Mouse (Mus musculus): ENCODE results near the gene 1700025G04Rik. TPM values are rescaled to one million over a fixed set of nuclear protein-coding genes. Genes with fewer than 3 reads are reported as not detected.

Gene 1700025G04Rik
- total RNA-seq, 2 experiments from 2014 or later: 78.1 to 78.9 TPM

DNA sequence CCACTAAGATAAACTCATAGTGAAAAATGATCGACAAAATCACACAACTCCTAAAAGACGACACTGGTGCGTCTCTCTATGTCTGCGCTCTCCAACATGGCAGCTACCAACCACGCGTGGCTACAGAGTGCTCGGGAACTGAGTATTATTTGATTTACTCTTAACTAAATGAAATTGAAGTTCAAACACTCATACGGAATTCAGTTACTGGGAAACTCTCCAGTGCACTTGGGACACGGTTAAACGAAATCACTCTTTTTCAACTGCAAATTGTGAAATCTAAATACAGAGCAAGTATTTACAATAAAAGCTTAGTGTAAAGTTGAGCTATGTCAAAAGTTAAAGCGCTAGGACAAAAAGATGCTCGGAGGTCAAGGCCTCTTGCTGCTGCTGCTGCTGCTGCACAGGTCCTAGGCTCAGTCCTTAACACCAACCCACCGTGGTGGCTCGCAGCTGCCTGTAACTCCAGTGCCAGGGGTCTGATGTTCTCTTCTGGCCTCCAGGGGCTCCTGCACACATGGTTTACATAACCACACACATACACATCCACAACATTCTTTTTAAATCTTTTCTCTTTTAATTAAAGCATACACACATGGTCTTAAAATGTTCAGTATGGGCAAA lies 13.6 kb downstream of the 1700025G04Rik start:
- no peak for DNase-seq

DNA sequence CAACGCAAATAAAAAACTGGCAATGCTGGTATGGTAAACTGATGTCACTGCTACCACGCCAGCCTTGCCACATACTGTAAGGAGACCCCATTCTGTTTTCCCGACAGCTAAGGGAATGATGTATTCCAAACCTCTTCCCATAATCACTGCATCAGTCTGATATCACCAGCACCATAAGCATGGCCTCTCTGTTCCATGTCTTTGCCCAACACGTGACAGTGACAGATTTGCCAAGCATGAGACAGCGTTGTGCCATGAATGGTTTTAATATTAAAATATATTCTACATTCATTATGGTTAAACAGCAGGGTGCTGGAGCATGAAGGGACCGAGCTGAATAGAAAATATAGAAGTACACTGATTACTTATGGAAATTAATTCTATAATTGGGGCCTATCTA lies 14.2 kb downstream of the 1700025G04Rik start:
- no peak for DNase-seq

DNA sequence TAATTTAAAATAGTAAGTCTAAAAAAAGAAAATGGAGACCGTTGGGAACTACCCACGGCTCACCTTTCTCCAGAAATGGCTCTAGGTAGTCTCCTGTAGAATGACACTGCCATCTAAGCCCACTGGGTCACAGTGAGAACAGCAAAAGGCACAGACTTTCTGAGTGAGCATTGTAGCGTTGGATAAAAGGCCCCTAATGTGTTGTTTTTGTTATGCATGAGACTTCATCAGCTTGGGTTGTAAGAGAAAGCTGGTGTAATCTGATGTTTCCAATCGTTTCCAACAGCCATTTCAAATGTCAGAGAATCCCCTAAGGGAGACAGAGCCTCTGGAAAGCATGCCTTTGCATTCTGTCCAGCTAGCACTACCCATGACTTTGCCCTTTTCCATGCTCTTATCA lies 19.5 kb downstream of the 1700025G04Rik start:
- no peak for DNase-seq

DNA sequence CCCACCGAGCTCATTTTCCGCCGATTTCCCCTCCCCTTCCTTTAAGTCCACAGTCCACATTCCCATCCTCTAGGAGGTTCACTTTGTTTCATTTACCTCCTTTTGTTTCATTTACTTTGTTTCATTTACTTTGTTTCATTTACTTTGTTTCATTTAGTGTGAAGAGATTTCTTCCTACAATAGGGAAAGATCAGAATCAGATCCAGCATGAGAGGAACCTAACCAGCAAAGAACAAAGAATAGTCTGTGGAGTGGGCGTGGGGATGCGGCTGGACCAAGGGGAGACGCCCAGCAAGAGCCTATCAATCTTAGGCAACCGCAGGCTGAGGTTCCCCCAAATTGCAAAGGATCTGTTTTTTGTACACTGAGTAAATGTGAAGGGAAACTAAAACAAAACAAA lies 20.2 kb downstream of the 1700025G04Rik start:
- DNase-seq: no peak

DNA sequence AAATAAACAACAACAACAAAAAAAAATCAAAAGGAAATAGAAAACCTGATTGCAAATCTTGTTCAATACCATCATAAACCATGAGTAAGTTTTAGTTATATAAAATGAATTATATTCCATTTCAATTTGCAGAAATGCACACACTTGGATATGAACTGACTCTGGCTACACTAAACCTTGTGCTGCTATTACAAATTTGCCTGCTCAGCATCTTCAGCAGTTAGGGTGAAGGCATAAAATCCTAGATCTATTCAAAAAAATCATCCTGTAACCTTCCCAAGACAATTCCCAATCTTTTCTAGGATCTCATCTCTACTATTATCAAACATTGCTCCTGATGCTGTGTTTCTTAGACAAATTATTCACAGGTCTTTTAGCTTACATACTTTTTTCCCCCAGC lies 22.0 kb downstream of the 1700025G04Rik start:
- no peak for DNase-seq

DNA sequence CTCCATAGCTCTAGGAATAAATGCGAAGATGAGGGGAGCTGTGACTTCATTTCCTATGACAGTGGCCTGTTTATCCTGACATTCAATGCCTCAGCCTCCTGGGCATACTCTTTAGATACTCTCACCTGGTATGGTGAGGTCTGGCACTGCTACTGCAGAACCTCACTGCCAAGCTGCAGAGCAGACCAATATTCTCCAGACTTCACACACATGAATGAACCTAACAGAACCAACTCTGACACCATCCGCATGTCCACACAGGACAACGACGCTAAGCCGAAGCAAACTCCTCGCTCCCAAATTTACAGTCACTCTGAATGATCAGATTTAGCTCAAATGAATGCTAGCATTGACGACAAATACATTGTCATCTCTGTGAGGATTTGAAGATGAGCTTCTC lies 24.4 kb downstream of the 1700025G04Rik start:
- DNase-seq: no peak

DNA sequence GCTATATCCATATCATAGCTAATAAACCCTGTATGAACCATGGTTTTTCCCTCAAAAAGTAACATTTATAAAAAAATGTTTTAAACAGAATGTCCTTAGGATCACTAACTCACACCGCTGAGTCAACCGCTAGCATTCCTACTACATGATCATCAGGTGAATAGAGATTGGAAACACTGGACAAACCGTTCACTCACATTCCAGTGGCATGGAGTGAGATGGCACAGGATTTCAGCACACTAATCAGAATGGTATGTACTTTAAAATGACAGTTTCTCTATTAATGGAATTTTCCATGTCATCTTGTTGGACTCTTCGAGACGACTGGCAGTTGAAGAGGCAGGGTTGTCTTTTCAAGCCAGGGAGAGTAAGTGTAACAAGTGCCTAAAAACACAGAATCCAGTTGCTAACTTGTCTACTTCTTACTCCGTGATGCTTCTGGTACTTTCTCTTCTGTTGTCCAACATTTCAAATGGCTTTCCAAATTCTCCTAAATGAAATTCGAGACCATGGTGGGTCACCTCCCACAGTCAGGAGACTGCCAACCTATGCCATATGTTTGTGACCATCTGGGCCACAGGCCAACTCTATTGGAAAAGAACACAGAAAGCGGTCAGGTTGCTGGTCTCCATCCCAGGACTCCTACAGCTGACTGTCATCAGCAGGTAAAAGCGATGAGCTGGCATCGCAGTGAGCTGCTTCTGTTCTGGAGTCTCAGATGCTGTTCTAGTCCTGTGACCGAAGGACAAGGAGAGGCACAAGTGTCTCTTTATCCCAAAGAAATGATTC lies 26.4 kb downstream of the 1700025G04Rik start:
- DNase-seq: no peak

DNA sequence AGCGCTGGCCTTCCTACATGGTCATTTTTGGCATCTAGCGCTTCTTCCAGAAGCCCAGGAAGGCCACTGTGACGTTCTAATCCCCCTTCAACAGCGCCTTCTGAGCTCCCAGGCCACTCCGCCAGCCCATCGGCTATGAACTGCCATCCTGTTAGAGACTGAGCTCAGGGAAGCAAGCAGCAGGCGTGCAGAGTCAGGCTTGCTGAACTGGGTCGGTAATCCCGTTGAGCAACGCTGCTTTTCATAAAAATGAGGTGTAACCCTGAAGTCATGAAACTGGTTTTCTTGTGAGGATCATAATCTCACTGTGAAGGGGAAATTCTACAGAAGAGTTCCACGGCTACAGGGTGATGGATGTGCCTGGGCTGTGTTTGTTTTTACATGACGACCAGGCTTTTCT lies 28.2 kb downstream of the 1700025G04Rik start:
- DNase-seq: no peak

DNA sequence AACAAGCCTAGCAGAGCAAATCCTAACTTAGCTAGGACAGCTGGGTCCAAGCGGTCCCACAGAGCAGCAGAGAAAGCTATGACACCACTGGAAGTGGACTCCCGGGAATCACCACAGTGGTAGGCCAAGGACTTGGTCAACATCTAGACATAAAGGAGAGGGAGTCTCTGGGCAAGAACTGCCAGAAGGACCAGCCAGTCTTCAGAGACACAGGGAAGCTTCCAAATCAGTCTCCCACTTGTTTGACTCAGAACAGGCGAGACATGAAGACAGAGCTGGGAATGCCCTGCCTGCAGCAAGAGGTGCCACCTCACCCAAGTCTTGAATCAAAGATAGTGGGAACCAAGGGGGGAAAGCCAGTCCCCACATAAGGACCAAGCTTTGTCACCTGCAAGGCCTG lies 29.7 kb downstream of the 1700025G04Rik start:
- no peak for DNase-seq

DNA sequence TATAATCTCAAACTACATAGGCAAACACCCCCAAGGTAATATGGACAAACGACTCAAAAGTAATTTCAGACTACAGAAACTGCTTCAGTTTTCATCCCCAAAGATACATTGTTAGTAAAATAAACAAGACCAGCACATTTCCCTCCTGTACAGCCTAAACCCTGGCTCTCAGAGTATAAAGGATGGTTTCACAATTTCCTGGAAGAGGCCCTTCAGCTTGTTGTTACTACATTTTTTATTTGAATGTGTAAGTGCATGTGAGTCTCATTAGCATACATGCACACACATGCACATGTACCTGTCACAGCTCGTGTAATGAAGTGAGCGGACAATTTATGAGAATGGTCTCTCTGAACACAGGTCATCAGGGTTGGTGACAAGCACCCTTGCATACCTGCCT lies 31.1 kb downstream of the 1700025G04Rik start:
- DNase-seq: no peak

DNA sequence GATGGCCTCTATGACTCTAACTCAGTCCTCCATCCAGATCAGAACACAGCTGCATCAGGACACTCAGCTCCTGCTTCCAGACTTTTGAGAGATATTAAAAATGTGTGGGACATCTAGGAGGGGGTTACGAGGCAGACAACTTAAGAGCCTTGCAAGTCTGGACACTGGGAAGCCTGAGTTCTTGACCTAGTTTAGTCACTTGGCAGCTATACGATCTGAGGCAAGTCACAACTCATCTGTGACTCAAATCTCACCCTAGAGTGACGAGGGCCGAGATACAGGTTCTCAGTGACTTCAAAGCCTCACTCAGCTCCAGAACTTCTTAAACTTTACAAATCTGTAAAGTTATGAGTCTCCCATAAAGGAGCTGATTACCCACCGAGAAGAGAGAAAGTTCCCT lies 36.8 kb downstream of the 1700025G04Rik start:
- DNase-seq: no peak

DNA sequence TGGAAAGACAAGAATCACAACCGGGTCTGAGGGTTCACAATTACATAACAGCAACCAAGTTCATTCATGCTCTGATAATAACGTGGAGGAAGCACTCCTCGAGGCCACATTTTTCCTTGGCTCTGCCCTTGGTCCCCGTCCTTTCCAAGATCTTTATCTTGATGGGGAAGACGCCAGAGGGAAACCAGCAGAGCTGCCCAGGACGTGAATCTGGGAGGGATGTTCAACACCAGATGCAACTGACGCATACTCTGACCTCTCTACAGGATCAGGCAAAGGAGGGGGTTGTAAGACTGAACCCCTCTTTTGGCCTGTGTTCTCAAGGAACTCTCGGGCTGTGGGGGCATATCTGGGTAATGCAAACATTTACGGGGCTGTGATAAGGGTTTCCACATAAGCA lies 38.1 kb downstream of the 1700025G04Rik start:
- DNase-seq: no peak

DNA sequence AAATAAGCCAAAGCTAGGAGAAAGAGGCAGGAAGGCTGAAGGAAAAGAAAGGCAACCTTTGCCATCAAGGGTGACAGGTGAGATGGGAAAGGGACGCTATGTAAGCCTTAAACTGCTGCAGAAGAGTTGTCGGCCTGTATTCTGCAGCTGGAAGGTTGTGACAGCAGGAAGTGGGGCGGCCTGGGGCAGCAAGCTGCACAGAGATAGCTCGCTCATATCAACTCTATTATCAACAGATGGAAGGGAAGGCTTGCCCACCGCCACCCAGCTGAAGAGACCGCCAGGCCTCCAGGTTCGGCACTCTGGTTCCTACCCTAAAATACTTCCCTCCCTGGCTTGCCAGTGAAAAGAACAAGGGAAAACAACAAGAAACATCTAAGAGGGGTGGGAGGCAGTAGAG lies 39.9 kb downstream of the 1700025G04Rik start:
- no peak for DNase-seq

DNA sequence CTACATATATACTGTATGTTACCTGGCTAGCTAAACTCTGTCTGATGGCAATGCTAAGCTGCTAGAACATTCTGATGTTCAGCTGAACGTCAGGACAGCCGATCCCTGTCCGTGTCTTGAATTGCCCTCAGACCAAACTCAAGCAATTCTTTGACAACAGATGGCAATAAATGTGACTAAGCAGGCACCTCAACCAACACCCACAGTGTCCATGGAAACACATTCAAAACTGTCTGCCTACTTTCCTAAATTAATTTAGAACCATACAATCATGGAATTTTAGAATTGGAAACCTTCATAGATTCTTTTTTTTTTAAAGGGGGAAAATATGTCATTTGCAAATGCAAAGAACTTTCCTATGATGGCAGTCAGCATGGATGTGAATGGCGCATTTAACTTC lies 41.6 kb downstream of the 1700025G04Rik start:
- DNase-seq: no peak

DNA sequence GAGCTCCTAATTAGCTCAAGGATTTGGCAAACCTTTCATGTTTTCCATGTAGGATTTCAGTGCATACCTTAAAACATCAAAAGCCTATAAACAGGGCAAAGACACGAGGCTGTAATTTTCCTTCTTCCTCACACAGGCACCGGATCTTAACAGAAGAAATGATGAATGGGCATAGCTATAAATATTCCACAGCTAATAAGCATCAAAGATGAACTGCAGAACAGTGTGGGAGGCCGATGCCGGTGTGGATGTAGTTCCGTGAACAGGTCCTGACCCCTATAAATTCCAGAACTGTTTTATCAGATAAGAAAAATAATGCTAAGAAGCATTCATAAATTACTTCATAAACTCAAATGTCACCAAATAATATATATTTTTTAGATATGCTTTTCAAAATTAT lies 42.5 kb downstream of the 1700025G04Rik start:
- no peak for DNase-seq

DNA sequence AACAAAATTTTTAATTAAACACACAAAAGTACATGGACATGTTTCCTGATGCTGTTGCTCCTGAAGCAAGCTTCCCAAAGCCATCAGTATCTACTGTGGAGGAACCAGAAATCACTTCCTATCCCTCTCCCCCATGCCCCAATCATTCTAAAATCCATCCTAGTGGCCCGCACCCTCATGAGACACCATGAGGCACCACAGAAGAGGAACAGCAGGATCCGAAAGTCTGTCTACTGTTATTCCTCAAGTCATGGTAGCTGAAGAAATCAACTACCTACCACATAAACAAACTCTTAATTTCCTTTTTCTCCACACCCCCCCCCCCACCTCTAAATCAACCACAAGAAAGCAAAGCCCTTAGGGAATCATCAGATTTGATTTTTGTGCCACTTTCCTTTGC lies 46.5 kb downstream of the 1700025G04Rik start:
- DNase-seq: no peak

DNA sequence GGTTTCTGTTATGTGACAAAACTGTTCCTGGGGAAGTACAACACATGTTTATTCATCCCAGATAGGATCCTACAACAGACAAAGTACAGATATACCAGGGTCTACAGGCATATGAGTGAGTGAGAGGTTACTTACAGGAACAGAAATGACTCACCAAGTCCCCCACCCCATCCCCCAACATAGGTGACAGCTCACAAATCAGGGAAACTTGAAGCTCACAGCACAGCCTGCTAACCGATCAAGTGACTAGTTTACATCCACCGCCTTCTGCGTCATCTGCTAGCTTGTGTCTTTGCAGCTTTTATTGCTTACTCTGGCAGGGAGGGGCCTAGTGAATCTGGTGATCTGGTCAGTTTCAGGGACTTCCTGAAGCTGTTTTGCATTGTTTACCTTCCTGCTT lies 47.5 kb downstream of the 1700025G04Rik start:
- no peak for DNase-seq

DNA sequence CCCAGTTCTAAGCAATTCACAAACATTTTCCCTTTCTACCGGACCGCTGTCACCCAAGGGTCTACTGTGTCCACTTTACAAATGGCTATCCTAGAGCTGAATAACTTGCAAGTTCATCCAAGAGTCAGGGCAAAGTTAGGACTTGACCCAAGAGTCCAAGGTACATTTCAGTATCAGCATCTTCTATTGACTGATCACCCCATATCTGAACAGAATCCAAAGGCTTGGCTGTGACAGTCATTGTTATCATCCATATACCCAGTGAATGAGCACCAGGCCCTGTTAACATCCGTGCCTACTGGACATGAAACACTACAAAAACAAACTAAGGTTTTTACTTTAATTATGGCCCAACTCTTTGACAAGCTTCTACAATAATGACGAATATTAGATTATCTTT lies 48.9 kb downstream of the 1700025G04Rik start:
- DNase-seq: no peak

DNA sequence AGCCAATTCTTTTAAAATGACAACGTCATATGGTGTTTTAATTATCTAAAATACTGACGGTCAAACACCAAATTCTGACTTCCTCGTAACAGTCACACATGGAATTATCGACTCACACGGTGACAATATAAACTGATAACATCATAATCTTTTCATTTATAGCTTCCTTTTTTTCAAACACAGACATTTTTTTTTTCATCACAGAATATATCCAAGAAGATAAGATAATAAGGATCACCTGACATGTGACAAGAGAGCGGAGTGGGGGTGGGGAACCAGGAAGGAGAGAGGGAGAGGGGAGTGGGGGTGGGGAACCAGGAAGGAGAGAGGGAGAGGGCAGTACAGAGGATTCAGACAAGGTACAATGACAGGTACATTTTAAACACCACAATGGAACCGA lies 49.9 kb downstream of the 1700025G04Rik start:
- DNase-seq: no peak

DNA sequence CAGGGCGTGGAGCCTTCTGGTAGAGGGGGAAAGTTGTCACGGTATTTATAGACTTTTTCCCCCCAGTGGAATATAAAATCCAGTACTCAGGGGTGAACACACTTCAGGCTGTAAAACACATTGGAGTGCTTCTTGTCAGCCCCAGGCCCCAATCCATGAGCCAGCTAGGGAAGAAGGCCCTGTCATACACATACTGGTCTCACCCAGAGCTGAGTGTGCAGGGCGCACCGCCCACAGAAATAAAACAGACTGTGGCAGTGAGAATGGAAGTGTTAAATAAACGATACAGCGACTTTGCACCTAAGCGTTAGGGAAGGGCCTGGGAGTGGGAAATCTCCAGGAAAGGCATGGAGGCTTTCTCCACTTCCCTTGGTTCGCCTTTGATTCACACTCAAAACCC lies 50.3 kb downstream of the 1700025G04Rik start:
- DNase-seq: no peak

DNA sequence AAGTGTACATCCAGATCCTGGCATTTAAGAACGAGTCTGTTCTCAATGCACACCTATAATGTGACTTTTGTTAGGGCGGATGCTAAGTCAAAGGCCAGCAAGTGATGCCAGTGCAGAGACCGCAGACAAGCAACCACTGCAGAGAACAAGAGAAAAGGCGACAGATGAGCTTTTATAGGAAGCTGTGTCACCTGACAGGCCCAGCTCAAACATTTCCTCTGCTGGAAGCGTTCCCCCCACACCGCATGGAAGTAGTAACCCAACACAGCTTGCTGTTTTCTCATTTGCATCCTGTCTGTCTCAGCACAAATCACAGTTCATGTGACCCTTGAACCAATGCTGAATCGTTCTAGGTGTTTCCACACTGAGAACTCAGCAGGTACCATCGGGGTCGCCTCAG lies 51.8 kb downstream of the 1700025G04Rik start:
- DNase-seq: no peak

DNA sequence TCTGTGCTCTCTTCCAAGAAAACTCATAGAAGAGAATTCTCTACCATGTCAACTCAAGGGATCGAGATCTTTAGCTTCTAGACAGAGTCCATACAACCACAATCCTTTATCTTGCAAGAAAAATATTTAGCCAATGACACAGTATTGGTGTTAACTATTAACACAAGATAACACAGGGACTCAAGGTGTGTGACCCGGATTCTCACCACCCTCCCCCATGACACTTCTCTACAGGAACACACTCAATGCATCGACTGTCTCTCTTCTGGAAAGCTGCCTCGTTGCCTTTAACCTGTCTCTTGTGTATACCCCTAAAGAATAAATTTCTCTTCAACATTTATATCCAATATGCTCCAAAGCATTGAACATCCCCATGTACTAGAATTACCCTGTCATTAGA lies 52.3 kb downstream of the 1700025G04Rik start:
- no peak for DNase-seq

DNA sequence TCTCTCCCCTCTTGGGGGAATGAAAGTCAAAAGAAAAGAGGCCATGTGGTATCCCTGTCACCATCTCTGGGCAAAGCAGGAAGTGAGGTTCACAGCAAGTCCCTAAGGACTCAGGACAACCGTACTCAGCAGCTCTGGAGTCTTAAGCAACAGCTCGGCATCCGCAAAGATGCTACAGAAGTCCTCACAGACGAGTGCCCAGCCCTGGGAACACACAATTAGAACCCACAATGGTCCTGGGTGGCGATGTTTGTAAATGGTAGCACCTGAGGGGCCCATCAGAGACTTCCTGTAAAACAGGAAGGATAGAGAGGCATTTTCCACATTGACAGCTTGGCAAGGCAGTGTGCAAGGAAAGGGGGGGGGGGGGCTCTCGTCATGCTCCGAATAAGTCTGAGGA lies 55.2 kb downstream of the 1700025G04Rik start:
- DNase-seq: no peak

DNA sequence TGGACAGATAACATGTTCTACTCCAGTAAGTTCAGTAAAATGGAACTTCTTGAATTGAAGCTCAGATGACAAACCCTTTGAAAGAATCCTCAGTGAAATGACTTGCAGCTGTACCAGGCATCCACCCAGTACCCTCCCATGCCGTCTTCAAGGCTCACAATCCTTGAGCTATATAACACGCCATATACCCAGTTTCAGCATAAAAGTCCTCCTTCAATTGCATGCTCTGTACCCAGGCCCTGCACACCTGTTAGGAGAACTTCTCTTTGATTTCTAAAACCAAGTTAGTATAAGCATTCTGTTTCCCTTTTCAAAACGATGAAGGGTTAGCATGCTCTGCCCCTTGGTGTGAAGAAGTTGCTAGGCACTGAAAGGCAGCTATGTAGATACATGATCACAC lies 56.2 kb downstream of the 1700025G04Rik start:
- DNase-seq: no peak

DNA sequence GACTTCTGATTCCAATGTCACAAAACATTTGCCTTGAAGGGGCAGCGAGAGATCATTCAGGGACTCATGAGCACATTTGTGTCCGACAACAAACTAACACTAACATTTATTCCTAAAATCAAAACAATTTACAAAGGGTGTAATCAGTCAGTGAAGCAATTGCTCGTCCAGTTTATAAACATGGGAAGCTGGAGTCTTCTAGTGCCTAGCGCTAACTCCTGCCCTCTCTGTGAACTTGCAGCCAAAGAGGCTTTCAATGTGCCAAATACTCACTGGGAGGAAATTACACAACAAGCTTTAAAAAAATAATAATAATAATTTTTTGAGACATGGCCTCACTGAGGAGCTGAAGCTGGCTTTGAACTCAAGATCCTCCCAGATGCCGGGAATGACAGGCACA lies 57.8 kb downstream of the 1700025G04Rik start:
- no peak for DNase-seq

Measured in layer of hippocampus, postnatal 36 days (tissue).